Mouse (Mus musculus): ENCODE data around the gene Cd83.
A peak's percentile ranks its signal among the peaks of the same experiment; 100 is the strongest.

Cd83 gene

DNA sequence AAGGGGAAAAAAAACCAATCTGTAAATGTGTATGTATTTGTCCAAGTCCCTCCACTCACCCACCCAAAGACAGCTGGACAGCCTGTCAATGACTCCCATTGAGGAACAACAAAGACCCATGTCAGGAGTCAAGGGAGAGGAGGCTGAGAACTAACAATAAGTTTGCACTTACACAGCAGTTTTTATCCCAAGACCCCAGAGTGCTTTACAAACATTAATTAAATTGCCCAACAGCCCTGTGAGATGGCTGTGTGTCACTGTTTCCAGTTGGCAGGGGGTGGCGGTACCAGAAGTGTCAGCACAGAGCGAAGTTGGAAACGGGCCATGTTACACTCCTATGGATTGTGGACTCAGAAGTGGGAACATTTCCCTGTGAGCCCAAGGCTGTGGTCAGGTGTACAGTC is 22.7 kb downstream of the Cd83 start:
- no peak for DNase-seq

DNA sequence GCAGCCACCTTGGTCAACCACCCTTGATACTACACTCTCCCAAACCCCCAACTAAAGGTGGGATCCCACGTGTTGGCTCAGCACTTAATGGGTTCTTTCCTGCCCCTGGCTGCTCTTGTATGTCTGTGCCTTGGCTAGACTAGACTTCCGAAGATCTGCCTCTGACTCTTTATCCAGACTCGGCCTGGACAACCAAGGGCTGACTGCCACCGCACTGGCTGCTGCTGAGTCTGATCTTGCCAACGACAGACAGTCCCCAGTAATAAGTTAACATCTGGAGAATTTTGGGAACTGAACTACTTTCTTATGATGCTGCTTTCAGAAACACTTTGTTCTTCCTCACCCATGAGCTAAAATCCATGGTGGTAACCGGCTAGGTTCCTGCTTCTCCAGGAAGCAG is 26.0 kb downstream of the Cd83 start:
- DNase-seq, result no peak

DNA sequence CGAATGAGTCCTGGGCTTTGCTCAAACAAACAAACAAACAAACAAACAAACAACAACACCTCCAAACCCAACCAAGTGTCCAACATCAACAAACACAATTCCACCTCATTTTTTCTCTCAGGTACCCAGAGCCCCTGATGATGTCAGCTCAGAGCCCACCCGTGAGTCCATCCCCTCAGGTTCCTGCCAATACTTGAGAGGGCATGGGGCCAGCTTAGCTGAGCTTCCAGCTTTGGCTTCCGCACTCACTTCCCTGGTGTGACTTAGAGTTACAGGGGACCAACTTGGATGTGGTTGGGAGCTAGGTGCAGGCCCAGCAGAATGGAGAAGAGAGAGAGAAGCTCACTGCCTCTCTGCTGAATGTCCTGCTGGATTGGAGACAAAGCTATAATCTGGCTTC is 27.3 kb downstream of the Cd83 start:
- DNase-seq, result no peak

DNA sequence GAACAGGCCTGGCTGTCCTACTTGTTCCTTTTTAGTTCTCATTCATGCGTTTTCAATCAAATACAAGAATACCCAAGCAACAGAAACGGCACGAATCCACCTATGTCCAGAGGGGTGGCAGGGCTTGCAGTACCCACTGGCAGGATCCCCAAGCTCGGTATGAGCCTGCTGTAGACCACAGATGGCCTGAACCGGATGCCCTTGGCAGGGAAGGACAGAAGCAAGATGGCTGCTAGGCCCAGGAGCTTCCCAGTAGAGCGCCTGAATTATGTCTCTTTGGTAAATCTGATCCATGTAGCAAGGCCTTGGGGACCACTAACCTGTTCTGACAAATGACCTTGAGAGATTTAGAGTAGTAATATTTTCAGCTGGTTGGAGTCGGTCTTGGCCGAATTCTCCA is 28.9 kb downstream of the Cd83 start:
- DNase-seq, result peak; percentile 51

DNA sequence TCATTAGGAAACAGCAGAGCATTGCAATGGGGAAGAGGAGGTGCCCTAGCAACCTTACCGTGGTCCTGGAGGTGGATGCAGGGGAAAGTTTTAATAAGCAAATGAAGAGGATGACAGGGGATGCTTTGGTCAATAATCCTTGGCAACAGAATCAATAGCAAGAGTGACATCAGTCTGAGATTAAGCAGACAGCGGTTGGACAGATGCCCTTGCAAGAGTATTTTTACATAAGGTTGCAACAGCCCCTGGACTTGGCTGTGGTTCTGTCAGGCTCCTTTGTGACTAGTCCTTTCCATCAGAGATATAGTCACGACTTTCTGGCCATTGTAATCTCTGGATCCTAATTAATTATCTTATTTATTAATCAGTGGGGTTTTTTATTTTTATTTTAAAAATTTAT is 32.9 kb downstream of the Cd83 start:
- no peak for DNase-seq

DNA sequence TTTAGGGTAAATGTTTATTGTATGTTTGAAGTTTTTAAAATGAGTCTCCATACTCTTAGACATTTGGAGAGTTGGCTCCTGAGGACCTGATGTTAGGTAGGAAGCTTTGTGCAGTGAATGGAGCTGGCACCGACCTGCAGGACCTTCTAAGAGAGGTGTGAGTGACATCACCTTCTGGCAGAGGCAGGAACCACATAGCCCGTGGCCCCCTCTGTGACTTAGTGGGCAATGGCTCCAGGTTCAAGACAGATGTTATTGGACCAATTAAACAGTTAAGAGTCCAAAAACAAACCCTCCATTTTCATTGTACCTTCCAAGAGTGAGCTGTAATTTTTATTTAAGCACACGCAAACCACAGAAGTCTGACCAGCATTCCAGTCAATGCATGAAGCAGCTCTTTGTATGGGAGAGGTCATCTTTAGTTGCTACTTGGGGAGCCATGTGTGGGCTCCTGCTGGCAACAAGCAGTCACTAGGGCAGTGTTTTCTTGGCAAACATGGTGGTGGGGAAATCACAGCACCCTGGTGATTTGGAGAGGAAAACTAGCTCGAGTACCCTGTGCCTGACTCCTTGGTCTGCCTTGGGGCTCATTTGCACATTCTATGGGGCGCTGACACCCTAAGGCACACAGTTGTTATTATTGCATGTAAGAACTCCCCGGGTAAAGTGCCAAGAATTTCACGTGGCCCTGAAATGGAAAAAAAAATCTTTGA is 33.9 kb downstream of the Cd83 start:
- no peak for DNase-seq

DNA sequence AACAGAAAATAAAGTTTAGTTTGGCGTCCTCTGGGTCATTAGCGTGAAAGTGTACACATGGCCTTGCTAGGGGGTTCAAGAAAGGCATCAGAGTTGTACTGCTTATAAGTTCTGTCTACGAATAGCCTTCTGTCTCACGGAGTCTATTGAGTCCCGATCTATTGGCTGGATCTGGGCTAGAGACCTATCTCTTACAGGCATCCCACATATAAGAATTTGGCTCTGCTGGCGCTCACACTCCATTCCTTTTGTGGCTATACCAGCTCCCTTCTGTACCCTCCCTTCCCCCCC is 34.4 kb downstream of the Cd83 start:
- DNase-seq, result no peak

DNA sequence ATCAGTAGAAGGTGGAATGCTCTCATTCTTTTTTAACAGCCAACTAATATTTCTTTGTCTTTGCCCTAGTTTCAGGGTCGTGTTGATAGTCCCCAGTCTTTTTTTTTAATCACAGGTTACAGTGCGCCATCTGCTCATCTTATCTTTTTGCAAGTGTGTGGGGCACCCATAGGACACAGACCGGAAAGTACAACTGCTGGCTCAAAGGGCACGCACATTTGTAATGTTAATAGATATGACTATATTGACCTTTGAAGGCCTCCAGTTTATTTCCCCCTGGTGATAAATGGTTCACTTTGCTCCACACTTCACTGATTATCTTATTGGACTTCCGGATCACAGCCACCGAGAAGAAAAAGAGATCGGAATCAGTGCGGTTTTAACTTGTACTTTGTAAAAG is 35.5 kb downstream of the Cd83 start:
- DNase-seq, result no peak

DNA sequence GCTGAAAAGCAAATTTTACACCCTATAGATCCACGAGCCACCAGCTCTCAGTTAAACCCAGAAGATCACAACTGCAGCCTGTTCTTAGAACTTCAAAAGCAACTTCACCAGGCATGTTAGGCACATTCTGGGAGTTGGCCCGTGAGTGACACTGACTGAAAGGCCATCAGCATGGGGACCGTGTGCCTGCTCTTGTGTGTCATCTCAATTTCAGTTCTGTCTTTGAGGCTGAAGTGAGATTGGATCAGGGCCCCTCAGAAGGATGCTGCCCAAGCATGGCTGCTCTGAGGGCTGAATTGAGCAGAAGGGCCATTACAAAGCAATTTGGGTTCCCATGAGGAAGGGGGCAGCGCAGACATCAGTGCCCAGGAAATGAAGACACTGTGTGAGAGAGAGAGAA is 37.7 kb downstream of the Cd83 start:
- no peak for DNase-seq

DNA sequence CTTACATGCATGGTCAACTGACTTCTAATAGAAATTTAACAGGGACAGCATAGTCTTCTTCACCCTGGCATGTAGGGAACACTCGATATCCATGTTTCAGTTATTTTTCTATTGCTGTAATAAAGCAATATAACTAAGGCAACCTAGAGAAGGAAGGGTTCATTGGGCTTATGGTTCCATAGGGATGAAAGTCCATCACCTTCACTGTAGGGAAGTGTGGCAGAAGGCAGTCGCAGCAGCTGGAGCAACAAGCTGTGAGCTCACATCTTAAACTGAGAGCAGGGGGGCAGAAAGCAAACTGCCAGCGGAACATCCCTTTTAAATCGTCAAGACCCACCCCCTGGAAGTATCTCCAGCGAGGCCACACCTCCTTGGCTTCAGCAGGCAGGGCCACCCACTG is 44.1 kb downstream of the Cd83 start:
- DNase-seq, result no peak

DNA sequence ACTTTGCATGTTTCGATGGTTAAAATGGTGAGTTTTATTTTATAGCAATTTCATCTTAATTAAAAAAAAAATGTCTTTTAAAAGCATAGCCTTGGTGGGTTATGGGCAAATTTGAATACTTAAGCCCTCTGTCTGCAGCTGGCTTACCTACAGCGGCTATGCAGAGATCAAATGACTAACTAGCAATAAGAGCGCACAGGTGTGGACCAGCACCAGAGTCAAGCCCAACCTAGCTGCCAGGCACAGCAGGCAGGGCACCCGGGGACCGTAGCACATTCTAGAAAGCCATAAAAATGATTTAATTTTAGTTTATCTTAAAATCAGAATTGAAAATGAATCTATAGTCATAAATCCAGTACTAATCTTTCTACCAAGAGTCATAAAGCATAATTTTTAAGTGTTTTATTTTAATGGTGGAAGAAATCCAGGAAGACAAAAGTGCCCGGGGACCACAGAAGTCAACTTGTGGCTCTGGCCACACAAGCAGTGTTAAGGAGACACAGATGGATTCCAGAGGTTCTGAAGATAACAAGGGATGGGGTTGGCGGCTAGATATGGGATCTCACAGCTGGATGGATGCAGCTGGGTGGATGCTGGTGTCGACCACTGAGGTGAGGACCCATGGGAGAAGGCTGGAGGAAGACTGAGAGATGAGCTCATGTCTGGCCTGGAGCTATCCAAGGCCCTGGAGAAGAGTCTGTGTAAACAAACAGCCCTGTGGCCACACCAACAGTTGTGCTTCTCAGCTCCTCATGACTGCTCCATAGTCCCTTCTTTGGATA is 46.5 kb downstream of the Cd83 start:
- no peak for DNase-seq

DNA sequence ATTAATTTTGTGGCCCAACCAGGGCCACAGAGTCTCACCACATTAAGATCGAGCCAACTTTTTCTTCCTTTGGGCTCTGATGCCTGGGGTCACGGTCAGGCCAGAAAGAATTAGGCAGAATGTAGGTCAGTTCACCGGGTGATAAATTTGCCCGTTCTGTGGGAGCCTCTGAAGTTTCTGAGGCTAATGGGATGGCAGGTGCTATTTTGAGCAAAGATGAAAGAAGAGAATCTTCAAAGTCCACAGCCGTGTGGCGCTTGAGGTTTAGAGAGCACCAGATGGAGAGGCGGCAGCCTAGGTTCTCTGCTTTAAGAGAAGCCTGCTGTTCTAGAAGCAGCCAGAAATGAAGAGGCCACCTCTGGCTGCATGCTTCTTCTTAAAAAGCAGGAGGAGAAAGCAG is 48.2 kb downstream of the Cd83 start:
- DNase-seq, result no peak

DNA sequence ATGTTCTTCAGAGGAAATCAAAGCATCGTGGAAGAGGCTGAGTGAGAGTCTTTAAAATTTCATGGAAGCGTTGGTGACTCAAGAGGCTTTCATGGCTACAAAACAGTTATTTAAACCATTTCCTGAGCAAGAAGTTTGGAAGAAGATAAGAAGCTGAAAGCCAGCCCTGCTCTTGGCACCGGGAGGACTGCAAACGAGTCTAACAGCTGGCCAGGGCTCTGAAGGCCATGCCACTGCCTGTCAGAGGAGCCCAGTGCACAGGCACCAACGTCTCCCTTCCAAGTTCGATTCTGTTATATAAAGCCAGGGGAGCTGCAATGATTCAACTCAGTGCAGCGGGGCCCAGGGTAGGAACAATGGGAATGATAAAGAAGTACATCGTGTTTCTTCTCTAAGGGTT is 51.8 kb downstream of the Cd83 start:
- no peak for DNase-seq

DNA sequence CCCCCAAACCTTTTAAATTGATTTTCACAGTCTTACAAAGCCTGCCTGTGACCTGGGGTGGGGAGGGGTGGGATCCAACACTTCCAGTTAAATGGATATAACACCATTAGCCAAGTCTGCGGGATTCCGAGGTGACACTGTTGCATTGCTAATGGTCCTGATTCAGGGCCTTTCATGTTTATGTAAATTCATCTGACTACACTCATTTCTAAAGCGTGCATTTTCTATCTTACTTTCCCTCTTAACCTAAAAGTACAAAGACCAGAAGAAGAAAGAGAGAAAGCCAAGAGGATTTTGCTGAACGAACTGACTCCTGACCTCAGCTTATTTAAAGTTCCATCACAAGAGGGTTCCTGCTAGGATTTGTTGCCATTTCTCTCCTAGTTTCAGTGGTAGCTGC is 53.2 kb downstream of the Cd83 start:
- DNase-seq, result no peak

DNA sequence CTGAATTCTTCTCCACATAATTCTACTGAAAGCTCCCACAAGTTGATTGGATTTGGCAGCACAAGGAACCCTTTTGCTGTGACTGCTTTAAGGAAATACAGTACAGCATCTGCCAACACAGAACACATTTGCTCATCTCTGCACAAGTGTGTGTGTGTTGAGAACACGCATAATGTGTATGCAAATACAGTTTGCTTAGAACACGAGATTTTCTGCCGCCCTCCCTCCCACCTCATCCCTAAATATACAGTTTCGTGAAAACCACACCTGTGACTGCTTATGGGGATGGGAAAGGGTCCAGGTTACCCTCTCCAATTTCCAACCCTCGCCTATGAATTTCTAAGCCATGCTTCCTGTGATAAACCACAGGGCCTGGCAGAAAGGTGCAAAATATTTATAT is 60.6 kb downstream of the Cd83 start:
- DNase-seq, result no peak

DNA sequence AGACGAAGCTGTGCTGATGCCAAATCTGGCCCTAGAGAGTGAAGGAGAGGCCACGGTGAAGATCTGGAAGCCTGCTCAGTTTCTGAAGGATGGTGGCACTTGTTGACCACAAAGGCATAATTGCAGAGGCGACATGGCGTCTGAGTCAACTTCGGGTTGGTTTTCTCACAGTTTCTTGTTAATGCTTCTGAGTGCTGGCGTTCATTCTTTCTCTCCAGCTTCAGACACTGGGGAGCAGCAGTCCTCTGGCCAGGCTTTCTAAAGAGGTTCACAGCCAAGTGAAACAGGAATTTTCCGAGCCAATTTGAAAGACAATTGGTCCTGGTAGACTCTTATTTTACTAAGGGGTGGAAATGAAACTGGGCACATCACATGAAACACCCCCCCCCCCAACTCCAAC is 62.6 kb downstream of the Cd83 start:
- DNase-seq, result no peak

DNA sequence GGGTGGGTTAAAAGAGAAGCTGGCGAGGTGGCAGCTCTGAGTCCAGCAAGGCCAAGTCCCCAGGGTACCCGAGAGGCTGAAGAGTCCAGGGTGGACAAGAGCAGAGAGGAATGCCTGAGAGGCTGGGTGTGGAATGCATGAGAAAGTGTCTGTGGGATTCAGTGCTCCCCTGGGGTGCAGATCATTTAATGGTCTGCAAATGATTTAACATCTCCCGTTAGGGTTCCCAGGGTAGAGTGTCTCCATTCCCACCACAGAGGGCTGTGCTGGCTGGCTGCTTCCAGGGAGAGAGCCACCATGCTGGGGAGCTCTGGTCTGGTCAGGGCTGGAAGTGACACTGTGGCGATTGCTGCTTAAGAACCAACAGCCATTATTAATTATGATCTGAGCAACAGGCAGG is 65.2 kb downstream of the Cd83 start:
- no peak for DNase-seq

DNA sequence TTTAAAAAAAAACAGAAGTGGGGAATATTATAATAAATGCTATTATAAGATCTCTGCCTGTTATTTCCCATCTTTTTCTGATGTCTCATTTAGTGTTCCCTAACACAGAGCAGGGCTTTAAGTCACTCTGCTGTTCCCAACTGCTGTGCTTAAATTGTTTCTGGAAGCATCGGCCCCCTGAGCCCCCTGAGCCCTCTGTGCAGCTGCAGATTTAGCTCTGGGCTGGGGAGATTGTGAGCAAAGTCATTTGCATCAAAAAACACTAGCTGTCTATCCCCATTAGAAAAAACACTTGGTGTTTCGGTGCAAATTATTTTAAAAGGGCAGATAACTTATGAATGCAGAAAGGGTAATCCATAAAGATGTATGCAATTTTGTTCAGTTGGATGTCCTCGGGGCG is 66.5 kb downstream of the Cd83 start:
- no peak for DNase-seq
